Mouse (Mus musculus) embryonic facial prominence, embryonic 15.5 days (tissue): ENCODE data around the gene Trim37. TPM values are rescaled to one million over a fixed set of nuclear protein-coding genes. Genes with fewer than 3 reads are reported as not detected.

Experiments
- ATAC-seq: fragments of 200-750 bp; cut with Nextera tagmentation; 2 replicates; pipeline ENCODE4 v1.8.0; 2017; ENCODE audit warnings: low read depth, moderate TSS enrichment; ENCODE audit not compliant: insufficient number of reproducible peaks, low FRiP score, low TSS enrichment
- H3K27ac ChIP-seq: fragments of 300-500 bp; sonication (generic); replicated peaks from 2 replicates; pipeline ENCODE4 v1.5.1; 2015; ENCODE audit warnings: mild to moderate bottlenecking, inconsistent platforms
- H3K27me3 ChIP-seq: fragments of 300-500 bp; sonication (generic); 2 replicates; pipeline ENCODE4 v1.6.1; 2015; ENCODE audit warnings: inconsistent platforms
- H3K36me3 ChIP-seq: fragments of 300-500 bp; sonication (generic); 2 replicates; pipeline ENCODE4 v1.6.1; 2015; ENCODE audit warnings: mild to moderate bottlenecking, inconsistent platforms
- H3K4me1 ChIP-seq: fragments of 300-500 bp; sonication (generic); 2 replicates; pipeline ENCODE4 v1.6.1; 2015; ENCODE audit warnings: inconsistent platforms
- H3K4me2 ChIP-seq: fragments of 300-500 bp; sonication (generic); replicated peaks from 2 replicates; pipeline ENCODE4 v1.6.1; 2015; ENCODE audit warnings: mild to moderate bottlenecking, inconsistent platforms
- H3K4me3 ChIP-seq: fragments of 300-500 bp; sonication (generic); replicated peaks from 2 replicates; pipeline ENCODE4 v1.5.1; 2015; ENCODE audit warnings: mild to moderate bottlenecking, inconsistent platforms
- H3K9ac ChIP-seq: fragments of 300-500 bp; sonication (generic); 2 replicates; pipeline ENCODE4 v1.6.1; 2015; ENCODE audit warnings: inconsistent platforms
- H3K9me3 ChIP-seq: fragments of 300-500 bp; sonication (generic); replicated peaks from 2 replicates; pipeline ENCODE4 v1.6.1; 2016; ENCODE audit warnings: inconsistent platforms
- WGBS: fragments of 180-500 bp; shearing (Covaris S2); methylation state at CpG from one replicate; pipeline ENCODE4 v1.1.7; 2015; 5-methylcytosine and 5-hydroxymethylcytosine counted together
- polyA plus RNA-seq: library from polyadenylated mRNA; unstranded; fragments of >200 nt; fragmentation: Nextera tagmentation; extraction: Ambion mirVana; gene quantifications from 2 replicates; pipeline ENCODE4 v1.2.1, GENCODE M21; 2015

The Trim37 gene
- polyA plus RNA-seq: 25.8 and 28.5 TPM in 2 replicates

DNA sequence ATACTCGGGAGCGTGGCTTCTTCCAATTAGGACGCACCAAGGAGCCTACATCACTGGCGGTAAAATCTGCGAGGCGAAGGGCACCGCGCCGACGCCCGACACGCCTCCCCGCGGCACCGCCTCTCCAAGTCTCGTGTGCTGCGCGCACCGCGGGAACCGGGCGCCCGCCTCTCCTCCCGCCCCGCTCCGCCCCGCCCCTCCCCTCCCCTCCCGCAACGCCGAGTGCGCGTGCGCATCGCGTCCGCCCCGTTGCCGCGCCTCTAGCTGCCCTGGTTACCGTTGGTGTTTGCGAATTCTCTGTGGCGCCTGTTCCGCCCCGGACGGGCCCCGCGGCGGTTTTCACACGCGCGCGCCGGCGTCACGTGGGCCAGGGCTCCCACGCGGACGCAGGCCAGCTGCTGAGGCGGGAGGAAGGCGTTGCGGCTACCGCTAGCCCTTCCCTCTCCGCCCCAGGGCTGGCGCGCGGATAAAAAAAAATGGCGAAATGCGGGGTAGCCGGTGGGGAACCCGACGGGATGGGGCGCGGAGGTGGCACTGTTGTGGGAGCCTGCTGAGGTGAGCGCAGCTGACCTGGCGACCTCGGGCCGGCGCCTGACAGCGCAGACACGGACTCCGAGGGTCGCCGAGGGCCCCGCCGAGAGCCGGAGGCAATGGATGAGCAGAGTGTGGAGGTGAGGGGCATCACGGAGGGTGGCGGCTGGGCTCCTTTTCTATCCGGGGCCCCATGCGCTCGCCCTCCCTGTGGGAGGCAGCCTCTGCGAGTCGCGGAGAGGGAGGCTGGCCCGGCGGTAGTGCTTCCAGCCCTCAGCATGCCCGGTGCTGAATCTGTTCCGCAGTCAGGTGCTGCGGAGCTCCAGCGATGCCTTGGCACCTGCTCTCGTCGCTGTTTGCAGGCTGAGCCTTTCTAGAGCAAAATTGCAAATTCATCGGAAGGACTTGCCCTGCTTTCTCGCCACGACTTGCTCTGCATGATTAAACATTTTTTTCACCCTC lies at the start of gene Trim37:
Trim37 (plus strand) TSS at position 254 of the 993 bp plus-strand sequence.
- ATAC-seq: peak; percentile 94
- H3K9ac ChIP-seq: peak within 1 kb of the TSS; percentile 59
- H3K27me3 ChIP-seq: no peaks in the 10 kb centered on the region
- peak within 1 kb of the TSS; percentile 83 for H3K4me2 ChIP-seq
- WGBS: under 1% methylated on average over 93 of the region's 105 CpGs
- peak within 1 kb of the TSS; percentile 87 for H3K27ac ChIP-seq
- no peaks in the 10 kb centered on the region for H3K9me3 ChIP-seq
- peak within 1 kb of the TSS; percentile 96 for H3K4me3 ChIP-seq
- H3K36me3 ChIP-seq: peaks cover 17% of the 10 kb centered on the region
- H3K4me1 ChIP-seq: peaks cover 7% of the 10 kb centered on the region; the same call in 1 of the 2 replicates

DNA sequence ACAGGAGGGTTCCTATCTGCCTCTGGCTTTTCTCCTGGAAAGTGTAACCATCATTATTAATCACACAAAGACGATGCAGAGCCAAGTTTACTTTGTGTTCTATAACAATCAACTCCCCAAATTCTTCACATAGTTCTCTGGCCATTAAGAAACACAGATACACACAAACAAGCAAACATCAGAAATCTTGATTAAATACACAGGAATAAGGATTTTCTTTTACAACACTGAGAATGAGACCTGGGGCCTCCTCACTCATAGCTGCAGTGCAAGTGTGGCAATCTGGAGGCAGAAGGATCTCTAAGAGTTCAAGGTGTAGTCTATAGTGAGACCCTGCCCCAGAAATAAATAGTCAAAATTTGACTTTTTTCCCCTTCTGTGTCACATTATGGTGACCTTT lies 43.2 kb upstream of the Trim37 start:
- Histone ChIP-seq H3K4me2 (no peak overlapping the region), H3K27ac (no peak overlapping the region), H3K9me3 (no peaks in the 10 kb centered on the region), H3K27me3 (no peaks in the 10 kb centered on the region), H3K36me3 (peaks cover 47% of the 10 kb centered on the region), H3K4me1 (peaks cover 21% of the 10 kb centered on the region), H3K4me3 (no peak overlapping the region), H3K9ac (no peak overlapping the region)
- 84% methylated on average over 1 of the region's 1 CpGs for WGBS
- no peak for ATAC-seq

DNA sequence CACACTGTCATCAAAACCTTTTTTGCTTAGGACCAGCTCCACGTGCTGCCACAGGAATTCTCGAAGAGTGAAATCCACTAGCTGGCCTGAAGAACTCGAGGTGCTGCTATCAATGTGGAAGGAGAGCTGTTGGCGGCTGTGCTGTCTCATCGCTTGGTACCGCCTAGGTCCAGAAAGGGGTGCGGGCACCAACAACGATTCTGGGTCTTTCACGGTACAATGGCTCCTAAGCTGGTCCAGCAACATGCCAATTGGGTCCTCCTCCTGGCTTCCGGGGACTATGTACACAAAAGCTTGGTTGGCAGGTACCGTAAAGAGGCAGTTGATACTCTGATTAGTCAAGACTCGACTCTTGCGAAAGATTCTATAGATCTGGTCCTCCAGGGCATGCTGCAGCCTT lies 41.4 kb upstream of the Trim37 start:
- WGBS: 86% methylated on average over 13 of the region's 13 CpGs

DNA sequence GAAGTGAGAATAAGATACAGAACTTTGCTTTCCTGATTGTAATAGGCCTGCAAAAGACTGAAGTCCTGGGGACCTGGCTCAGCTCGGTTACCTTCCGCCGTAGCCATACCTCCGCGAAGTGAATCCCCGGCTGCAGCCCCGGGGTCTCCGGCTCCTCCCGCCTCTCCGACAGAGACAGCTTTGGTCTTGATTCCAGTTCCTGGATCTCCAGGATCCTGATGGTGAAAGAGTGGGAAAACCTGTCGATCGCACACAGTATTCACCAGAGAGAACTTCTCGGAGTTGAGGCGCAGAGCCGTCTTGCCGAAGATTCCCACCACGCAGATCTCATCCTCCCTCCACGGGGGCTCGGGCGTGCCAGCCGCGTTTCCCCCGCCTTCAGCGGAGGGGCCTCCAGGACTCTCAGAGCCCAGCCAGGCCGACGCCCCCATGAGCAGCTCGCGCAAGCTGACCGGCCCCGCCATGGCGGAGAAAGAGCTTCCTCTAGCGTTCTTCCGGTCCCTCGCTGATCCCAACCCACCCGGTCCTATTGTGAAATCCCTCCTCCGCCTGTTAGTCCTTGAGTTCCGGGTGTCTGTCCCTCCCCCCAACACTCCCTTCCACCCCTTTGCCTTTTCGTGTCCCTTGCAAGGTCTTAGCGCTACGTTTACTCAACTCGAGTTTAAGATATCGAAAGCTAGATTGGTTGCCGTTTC lies 40.4 kb upstream of the Trim37 start, which contains the start of gene Smg8:
Smg8 (minus strand) TSS at position 485 of the 695 bp plus-strand sequence.
- Histone ChIP-seq H3K27ac (peak within 1 kb of the TSS; percentile 67), H3K36me3 (peaks cover 33% of the 10 kb centered on the region), H3K9me3 (no peaks in the 10 kb centered on the region), H3K9ac (peak within 1 kb of the TSS; percentile 67), H3K27me3 (no peaks in the 10 kb centered on the region), H3K4me1 (peaks cover 21% of the 10 kb centered on the region), H3K4me2 (peak within 1 kb of the TSS; percentile 72), H3K4me3 (peak within 1 kb of the TSS; percentile 94)
- under 1% methylated on average over 43 of the region's 43 CpGs for WGBS
- ATAC-seq: peak; percentile 86

More for the DNA sequence above, 41.4 kb upstream of the Trim37 start:
- no peak overlapping the region for H3K27ac ChIP-seq
- H3K9ac ChIP-seq: no peak overlapping the region
- peaks cover 34% of the 10 kb centered on the region for H3K36me3 ChIP-seq
- peak overlapping the region; percentile 72 for H3K4me2 ChIP-seq
- H3K9me3 ChIP-seq: no peaks in the 10 kb centered on the region
- H3K27me3 ChIP-seq: no peaks in the 10 kb centered on the region
- no peak for ATAC-seq
- H3K4me1 ChIP-seq: peaks cover 21% of the 10 kb centered on the region
- peak overlapping the region; percentile 94 for H3K4me3 ChIP-seq

DNA sequence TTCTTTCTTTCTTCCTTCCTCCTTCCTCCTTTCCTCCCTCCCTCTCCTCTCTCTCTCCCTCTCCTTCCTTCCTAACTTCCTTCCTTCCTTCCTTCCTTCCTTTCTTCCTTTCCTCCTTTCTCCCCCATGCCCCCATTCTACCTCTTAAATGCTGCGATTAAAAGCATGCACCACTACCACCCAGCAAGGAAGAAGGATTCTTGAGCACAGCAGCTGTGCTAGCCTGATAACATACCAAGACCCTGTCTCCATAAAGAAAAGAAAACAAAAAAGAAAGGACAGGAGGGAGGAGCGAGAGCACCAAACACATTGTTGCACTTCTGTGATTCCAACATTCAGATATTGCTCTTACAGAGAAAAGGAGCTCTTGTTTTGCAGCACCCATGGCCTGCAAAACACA lies 39.7 kb upstream of the Trim37 start:
- ATAC-seq: no peak
- Histone ChIP-seq H3K36me3 (peaks cover 35% of the 10 kb centered on the region), H3K4me2 (peak overlapping the region; percentile 72), H3K4me1 (peaks cover 21% of the 10 kb centered on the region), H3K4me3 (peak overlapping the region; percentile 94), H3K9me3 (no peaks in the 10 kb centered on the region), H3K27ac (no peak overlapping the region), H3K27me3 (no peaks in the 10 kb centered on the region), H3K9ac (no peak overlapping the region; the same call in 1 of the 2 replicates)
- 70% methylated on average over 2 of the region's 2 CpGs for WGBS

DNA sequence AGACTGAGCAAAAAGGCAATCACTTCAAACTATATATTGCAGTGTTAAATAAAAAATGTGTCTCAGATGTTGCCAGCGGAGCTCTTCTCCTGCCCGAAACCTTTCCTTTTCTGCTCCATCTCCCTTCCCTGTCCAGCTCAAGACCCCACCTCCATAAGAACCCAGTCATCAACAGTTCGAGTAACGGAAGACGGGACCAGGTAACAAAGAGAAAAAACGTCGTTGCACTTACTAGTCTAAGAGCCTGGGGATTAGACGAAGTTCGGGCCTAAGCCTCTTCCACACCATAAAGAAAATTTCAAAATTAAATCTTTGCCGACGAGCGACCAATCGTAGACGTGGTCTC lies 18.5 kb upstream of the Trim37 start, which contains the start of gene Prr11:
Prr11 (minus strand) TSS at position 300 of the 346 bp plus-strand sequence.
- peaks cover 24% of the 10 kb centered on the region for H3K36me3 ChIP-seq
- ATAC-seq: no peak
- under 1% methylated on average over 14 of the region's 14 CpGs for WGBS
- H3K4me3 ChIP-seq: peak within 1 kb of the TSS; percentile 91
- peak within 1 kb of the TSS; percentile 88 for H3K9ac ChIP-seq
- no peaks in the 10 kb centered on the region for H3K9me3 ChIP-seq
- peak within 1 kb of the TSS; percentile 97 for H3K27ac ChIP-seq
- H3K4me1 ChIP-seq: peaks cover 19% of the 10 kb centered on the region; the same call in 1 of the 2 replicates
- H3K27me3 ChIP-seq: no peaks in the 10 kb centered on the region
- peak within 1 kb of the TSS; percentile 66 for H3K4me2 ChIP-seq

DNA sequence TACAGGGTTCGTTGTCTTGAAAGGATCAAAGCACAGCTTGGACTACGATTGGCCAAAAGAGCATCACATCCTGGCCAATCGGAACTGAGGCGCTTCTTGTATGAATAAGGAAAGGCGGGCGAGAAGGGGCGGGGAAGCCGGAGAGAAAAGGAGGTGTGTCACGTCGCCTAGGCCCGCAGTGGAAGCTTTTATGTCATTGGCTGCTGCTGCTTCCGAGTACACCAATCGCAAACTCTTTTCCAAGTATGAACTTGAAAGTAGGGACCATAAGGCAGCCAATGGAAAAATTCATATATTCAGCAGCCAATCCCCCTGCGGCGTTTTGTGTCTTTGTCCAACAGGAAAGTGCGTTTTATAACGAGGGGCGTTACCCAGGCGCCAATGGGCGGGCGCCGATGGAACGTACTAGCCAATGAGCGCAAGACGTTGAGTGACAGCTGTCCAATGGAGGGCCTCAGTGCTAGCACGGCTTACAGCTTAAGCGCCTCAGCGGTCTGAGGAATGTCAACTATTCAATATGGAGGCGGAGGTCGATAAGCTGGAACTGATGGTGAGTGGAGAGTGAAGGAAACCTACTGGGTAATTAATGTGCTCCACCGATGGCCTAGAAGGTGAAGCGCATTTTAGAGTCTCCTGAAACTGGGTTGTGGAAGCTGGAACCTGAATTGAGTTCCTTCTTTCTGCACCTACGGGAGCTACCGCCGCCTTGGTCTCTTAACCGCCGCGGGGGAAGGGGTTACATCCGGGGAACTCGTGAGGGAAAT lies 17.9 kb upstream of the Trim37 start, which contains the start of gene Ska2:
Ska2 (plus strand) TSS at position 480 of the 764 bp plus-strand sequence.
- peak within 1 kb of the TSS; percentile 88 for H3K9ac ChIP-seq
- peak within 1 kb of the TSS; percentile 97 for H3K27ac ChIP-seq
- H3K4me1 ChIP-seq: peaks cover 19% of the 10 kb centered on the region; the same call in 1 of the 2 replicates
- peaks cover 20% of the 10 kb centered on the region for H3K36me3 ChIP-seq
- H3K4me2 ChIP-seq: peak within 1 kb of the TSS; percentile 66
- no peaks in the 10 kb centered on the region for H3K9me3 ChIP-seq
- ATAC-seq: peak; percentile 99
- no peaks in the 10 kb centered on the region for H3K27me3 ChIP-seq
- under 1% methylated on average over 40 of the region's 40 CpGs for WGBS
- peak within 1 kb of the TSS; percentile 91 for H3K4me3 ChIP-seq

DNA sequence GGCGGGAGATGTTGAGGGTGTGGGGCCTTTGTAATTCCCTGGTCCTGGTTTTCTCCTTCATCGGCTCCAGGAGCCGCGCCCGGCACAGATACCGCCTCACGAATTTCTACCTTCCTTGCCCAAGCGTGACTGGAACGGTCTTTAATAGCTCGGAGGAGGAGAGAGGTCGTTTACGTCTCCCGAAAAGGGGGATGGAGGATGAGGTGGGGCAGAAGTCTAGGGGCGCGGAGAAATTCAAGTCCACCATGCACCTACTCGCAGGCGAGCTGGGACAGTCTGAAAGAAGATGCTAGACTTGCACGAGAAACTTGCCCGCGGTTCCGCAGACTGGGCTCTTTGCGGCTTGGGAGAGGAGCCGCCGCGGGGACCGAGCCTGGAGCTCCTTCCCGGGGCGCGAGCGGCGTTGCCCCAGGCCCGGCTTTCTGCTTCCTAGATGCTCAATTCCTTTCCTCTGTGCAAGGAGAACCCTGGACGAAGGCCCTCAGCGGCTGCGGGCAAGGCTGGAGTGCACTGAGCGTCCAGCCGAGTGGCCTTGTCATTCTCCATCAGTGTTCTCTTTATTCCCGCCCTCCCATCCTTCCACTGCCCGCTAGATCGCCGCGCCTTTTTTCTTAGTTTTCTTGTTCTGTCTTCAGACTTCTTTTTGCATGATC lies 17.2 kb upstream of the Trim37 start:
- H3K36me3 ChIP-seq: peaks cover 17% of the 10 kb centered on the region
- peak overlapping the region; percentile 97 for H3K27ac ChIP-seq
- H3K9me3 ChIP-seq: no peaks in the 10 kb centered on the region
- H3K9ac ChIP-seq: peak overlapping the region; percentile 88
- H3K4me2 ChIP-seq: peak overlapping the region; percentile 66
- H3K4me1 ChIP-seq: peaks cover 19% of the 10 kb centered on the region; the same call in 1 of the 2 replicates
- ATAC-seq: no peak
- peak overlapping the region; percentile 91 for H3K4me3 ChIP-seq
- WGBS: under 1% methylated on average over 42 of the region's 42 CpGs
- H3K27me3 ChIP-seq: no peaks in the 10 kb centered on the region

DNA sequence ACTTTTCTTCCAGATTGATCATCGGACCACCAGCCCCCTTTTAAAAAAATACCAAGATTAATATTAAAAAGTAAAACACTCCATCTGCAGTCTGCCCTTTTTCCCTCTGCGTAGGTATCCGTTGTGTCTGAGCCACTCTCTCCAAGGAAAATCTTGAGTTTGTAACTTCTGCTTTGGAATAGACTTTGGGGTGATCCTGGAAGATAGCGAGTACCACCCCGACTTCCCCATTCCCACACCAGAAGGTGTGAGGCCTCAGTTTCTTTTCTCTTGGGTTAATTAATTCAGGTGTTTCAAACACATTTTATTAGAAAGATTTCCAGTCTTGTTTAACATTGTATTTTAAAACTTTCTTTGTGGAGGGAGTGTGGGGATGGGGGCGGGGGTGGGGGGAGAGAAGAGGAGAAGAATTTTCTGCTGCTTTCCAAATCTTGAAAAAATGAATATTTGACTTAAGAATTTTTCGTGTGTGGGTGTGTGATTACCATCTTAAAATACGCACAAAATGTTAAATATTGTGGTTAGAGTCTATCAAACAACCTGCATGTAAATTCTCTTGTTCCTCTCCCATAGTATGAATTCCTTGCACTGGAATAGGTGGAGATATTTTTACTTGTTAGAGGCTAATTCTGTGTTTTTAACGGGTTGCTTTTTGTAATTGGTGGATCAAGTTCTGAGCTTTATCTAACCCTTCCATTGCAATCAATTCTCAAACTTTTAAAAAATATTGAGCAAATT lies 16.5 kb upstream of the Trim37 start:
- Histone ChIP-seq H3K9ac (peak overlapping the region; percentile 88), H3K9me3 (no peaks in the 10 kb centered on the region), H3K4me1 (peaks cover 19% of the 10 kb centered on the region; the same call in 1 of the 2 replicates), H3K4me2 (peak overlapping the region; percentile 66), H3K36me3 (peaks cover 17% of the 10 kb centered on the region), H3K27ac (peak overlapping the region; percentile 97), H3K4me3 (peak overlapping the region; percentile 91), H3K27me3 (no peaks in the 10 kb centered on the region)
- ATAC-seq: no peak
- 2% methylated on average over 9 of the region's 9 CpGs for WGBS
